Mouse (Mus musculus): ENCODE measurements around the gene Camp. TPM values are rescaled to one million over a fixed set of nuclear protein-coding genes. Genes with fewer than 3 reads are reported as not detected.

The Camp gene
- total and polyA plus RNA-seq, 2 experiments from 2014 or later = 0.89 to 8.4 TPM

DNA sequence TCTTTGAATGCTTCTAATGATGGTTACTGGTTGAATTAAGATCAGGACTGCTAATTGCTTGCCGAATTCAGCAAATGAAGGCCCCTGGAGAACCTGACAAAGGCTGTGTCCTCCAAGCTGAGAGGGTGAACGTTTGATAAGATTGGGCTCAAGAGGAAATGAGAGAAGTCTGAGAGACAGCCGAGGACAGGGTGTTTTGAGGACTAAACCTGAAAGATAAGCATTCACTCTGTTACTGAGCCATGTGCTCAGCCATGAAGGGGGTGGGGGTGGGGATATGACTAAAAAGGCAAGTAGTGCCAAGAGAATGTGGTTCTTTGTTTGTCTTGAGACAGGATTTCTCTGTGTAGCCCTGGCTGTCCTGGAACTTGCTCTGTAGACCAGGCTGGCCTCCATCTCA is 13.7 kb upstream of the Camp start:
- 8% methylated on average over 3 of the region's 3 CpGs for WGBS
- no peaks in the 10 kb centered on the region for H3K36me3 ChIP-seq (replicated peaks; ENCODE audit: control insufficient read depth, insufficient read depth, low read length)

DNA sequence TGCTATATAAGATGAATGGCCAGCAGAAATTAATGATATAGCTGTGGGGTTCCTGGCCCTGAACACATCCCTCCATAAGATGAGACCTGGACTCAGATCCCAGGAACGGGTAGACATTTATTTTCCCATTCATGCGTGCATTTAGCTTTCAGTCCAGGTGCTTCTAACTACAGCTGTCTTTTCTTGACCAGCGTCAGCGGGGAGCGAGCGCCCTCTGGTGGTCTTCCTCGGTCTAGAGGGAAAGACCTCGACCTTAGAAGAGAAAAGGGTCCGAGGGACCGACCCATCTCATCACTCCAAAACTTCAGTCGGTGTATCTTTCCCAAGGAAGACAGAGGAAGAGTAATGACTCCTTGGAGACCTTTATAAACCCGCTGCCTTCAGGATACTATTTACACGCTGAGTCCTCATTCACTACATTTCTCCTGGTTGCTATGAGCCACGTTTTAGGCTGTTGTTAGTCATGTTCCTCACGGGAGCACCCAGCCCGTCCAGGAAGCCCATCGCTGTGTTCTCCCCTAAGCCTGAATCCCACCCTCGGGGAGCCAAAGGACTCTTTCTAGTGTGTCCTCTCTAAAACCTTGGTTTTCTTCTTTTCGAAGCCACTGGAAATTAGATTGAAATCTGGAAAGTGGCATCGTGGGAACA is 13.1 kb upstream of the Camp start:
- peak; percentile 60 for DNase-seq (ENCODE audit: low spot score)
- TF ChIP-seq EP300 (IDR thresholded peaks at IDR 0.05; ENCODE audit: low read depth) = no peak
- TF ChIP-seq CTCF (IDR thresholded peaks at IDR 0.05; ENCODE audit: low read depth) = peak; percentile 89
- H3K4me1 ChIP-seq (ENCODE audit: control insufficient read depth, insufficient read depth) = peaks cover 6% of the 10 kb centered on the region; the same call in 1 of the 2 replicates
- 9% methylated on average over 20 of the region's 20 CpGs for WGBS
- peak overlapping the region; percentile 16; the same call in 1 of the 2 replicates for H3K4me3 ChIP-seq (ENCODE audit: low read depth, low read length)
- H3K9me3 ChIP-seq (replicated peaks; ENCODE audit: control insufficient read depth, low read length) = no peaks in the 10 kb centered on the region
- H3K9ac ChIP-seq (replicated peaks; ENCODE audit: low read depth, low read length) = no peak overlapping the region
- ATAC-seq (ENCODE audit: insufficient read depth, low read depth) = 0 out of 2 replicates have a peak, but pooled peaks have one; percentile 39
- no peak overlapping the region for H3K27ac ChIP-seq (ENCODE audit: low read depth)
- H3K27me3 ChIP-seq (ENCODE audit: control insufficient read depth, insufficient read depth, low read length) = 0 out of 2 replicates have a peak, but pooled peaks cover 7% of the 10 kb centered on the region
- H3K36me3 ChIP-seq (replicated peaks; ENCODE audit: control insufficient read depth, insufficient read depth, low read length) = no peaks in the 10 kb centered on the region
- H3K4me2 ChIP-seq (ENCODE audit: low read depth, low read length) = peak overlapping the region; percentile 49

More for the DNA sequence above, 13.7 kb upstream of the Camp start:
- Histone ChIP-seq H3K9ac (replicated peaks; ENCODE audit: low read depth, low read length) (no peak overlapping the region), H3K9me3 (replicated peaks; ENCODE audit: control insufficient read depth, low read length) (no peaks in the 10 kb centered on the region), H3K27me3 (ENCODE audit: control insufficient read depth, insufficient read depth, low read length) (0 out of 2 replicates have a peak, but pooled peaks cover 7% of the 10 kb centered on the region), H3K27ac (ENCODE audit: low read depth) (no peak overlapping the region), H3K4me3 (ENCODE audit: low read depth, low read length) (0 out of 2 replicates have a peak overlapping the region, but pooled peaks have one; percentile 16), H3K4me2 (ENCODE audit: low read depth, low read length) (peak overlapping the region; percentile 49; the same call in 1 of the 2 replicates), H3K4me1 (ENCODE audit: control insufficient read depth, insufficient read depth) (peaks cover 6% of the 10 kb centered on the region; the same call in 1 of the 2 replicates)
- ATAC-seq (ENCODE audit: insufficient read depth, low read depth) (no peak), DNase-seq (ENCODE audit: low spot score) (no peak)
- TF ChIP-seq CTCF (IDR thresholded peaks at IDR 0.05; ENCODE audit: low read depth) = no peak
- no peak for TF ChIP-seq EP300 (IDR thresholded peaks at IDR 0.05; ENCODE audit: low read depth)

DNA sequence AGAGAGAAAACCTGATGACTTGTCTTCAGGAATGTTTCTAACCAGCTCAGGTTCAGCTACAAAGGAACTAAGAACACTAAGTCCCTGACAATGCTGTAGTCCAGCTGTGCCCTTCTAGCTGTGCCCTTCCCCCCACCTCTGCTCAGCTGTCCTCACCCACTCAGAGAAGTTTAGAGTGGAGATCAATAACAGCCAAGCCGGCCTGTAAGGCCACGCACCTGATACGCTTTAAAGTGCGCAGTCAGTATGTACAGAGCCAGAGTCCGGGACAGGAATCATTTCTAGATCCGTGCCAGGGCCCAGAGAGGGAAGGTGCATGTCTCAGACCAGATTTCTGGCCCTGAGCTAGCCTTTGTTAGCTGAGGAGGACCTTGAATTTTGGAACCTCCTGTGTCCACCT is 6.5 kb upstream of the Camp start:
- 55% methylated on average over 6 of the region's 6 CpGs for WGBS
- DNase-seq (ENCODE audit: low spot score) (no peak), ATAC-seq (ENCODE audit: insufficient read depth, low read depth) (no peak)
- no peak overlapping the region for H3K9ac ChIP-seq (replicated peaks; ENCODE audit: low read depth, low read length)
- H3K9me3 ChIP-seq (replicated peaks; ENCODE audit: control insufficient read depth, low read length) = no peaks in the 10 kb centered on the region
- no peaks in the 10 kb centered on the region for H3K4me1 ChIP-seq (ENCODE audit: control insufficient read depth, insufficient read depth)
- no peak overlapping the region for H3K4me2 ChIP-seq (ENCODE audit: low read depth, low read length)
- no peak overlapping the region for H3K4me3 ChIP-seq (ENCODE audit: low read depth, low read length)
- no peak for TF ChIP-seq CTCF (IDR thresholded peaks at IDR 0.05; ENCODE audit: low read depth)
- TF ChIP-seq EP300 (IDR thresholded peaks at IDR 0.05; ENCODE audit: low read depth) = no peak
- H3K36me3 ChIP-seq (replicated peaks; ENCODE audit: control insufficient read depth, insufficient read depth, low read length) = no peaks in the 10 kb centered on the region
- no peak overlapping the region for H3K27ac ChIP-seq (ENCODE audit: low read depth)
- H3K27me3 ChIP-seq (ENCODE audit: control insufficient read depth, insufficient read depth, low read length) = no peaks in the 10 kb centered on the region

DNA sequence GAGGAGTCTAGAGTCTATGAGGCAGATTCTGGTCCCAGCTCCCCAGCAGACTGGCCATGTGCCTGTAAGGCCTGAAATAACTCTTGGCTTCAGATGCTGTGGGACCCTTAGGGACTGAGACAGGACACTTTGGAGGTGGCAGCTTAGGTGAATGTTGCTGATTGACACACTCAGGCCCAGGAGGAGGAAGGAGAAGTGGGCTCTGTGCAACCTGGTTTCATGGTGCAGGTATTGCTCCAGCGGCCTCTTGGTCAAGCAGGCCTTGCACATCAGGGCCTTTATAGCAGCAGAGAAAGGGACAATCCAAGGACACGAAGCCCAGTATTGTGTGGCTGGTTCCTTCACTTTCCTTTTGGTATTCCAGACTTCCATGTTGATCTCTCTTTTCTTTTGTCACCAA is 4.9 kb upstream of the Camp start:
- no peaks in the 10 kb centered on the region for H3K4me1 ChIP-seq (ENCODE audit: control insufficient read depth, insufficient read depth)
- ATAC-seq (ENCODE audit: insufficient read depth, low read depth) (no peak), DNase-seq (ENCODE audit: low spot score) (no peak)
- no peak overlapping the region for H3K4me3 ChIP-seq (ENCODE audit: low read depth, low read length)
- no peak overlapping the region for H3K4me2 ChIP-seq (ENCODE audit: low read depth, low read length)
- no peaks in the 10 kb centered on the region for H3K27me3 ChIP-seq (ENCODE audit: control insufficient read depth, insufficient read depth, low read length)
- H3K9ac ChIP-seq (replicated peaks; ENCODE audit: low read depth, low read length) = no peak overlapping the region
- H3K27ac ChIP-seq (ENCODE audit: low read depth) = no peak overlapping the region
- no peaks in the 10 kb centered on the region for H3K9me3 ChIP-seq (replicated peaks; ENCODE audit: control insufficient read depth, low read length)
- 84% methylated on average over 2 of the region's 2 CpGs for WGBS
- TF ChIP-seq CTCF (IDR thresholded peaks at IDR 0.05; ENCODE audit: low read depth) (no peak), EP300 (IDR thresholded peaks at IDR 0.05; ENCODE audit: low read depth) (no peak)
- no peaks in the 10 kb centered on the region for H3K36me3 ChIP-seq (replicated peaks; ENCODE audit: control insufficient read depth, insufficient read depth, low read length)

DNA sequence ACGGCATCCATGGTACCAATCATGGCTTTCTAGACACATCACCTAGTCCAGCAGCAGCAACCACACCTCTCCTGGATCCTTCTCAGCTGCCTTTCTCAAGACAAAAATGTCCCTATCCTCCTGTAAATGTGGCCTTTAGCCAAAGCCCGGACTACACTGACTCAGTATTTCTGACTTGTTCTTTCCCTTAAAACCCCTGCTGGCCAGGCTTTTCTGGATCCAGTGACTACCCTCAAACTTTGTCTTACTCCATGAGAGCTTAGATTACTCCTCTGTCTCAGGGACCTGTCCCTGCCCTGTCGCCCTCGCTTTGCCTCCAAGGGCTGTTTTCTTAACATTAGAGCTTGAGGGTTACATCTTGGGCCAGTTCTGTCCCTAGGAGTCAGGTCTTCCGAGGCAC is 682 bp upstream of the Camp start:
- no peak for DNase-seq (ENCODE audit: low spot score)
- H3K27ac ChIP-seq (ENCODE audit: low read depth) = no peak overlapping the region
- TF ChIP-seq CTCF (IDR thresholded peaks at IDR 0.05; ENCODE audit: low read depth) (no peak), EP300 (IDR thresholded peaks at IDR 0.05; ENCODE audit: low read depth) (no peak)
- H3K4me2 ChIP-seq (ENCODE audit: low read depth, low read length) = no peak overlapping the region
- 87% methylated on average over 5 of the region's 5 CpGs for WGBS
- H3K27me3 ChIP-seq (ENCODE audit: control insufficient read depth, insufficient read depth, low read length) = no peaks in the 10 kb centered on the region
- no peaks in the 10 kb centered on the region for H3K4me1 ChIP-seq (ENCODE audit: control insufficient read depth, insufficient read depth)
- H3K9me3 ChIP-seq (replicated peaks; ENCODE audit: control insufficient read depth, low read length) = no peaks in the 10 kb centered on the region
- no peaks in the 10 kb centered on the region for H3K36me3 ChIP-seq (replicated peaks; ENCODE audit: control insufficient read depth, insufficient read depth, low read length)
- no peak for ATAC-seq (ENCODE audit: insufficient read depth, low read depth)
- no peak overlapping the region for H3K9ac ChIP-seq (replicated peaks; ENCODE audit: low read depth, low read length)
- no peak overlapping the region for H3K4me3 ChIP-seq (ENCODE audit: low read depth, low read length)

DNA sequence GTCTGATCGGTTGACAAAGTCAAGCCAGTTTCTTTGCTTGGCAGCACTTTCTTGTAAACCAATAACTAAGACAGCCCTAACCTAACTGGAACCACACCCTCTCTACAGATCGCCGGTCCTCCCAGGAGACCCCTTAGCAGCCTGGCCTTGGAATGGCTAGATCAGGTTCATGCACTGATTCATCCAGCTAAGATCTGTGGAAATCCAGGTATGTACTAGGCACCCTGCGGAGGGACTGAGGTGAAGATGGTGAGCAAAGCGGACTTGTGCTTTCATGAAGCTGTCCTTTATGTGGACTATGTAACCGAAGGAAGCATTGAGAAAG is 16.4 kb downstream of the Camp start:
- Histone ChIP-seq H3K9ac (replicated peaks; ENCODE audit: low read depth, low read length) (peak overlapping the region; percentile 59), H3K27ac (ENCODE audit: low read depth) (no peak overlapping the region), H3K4me1 (ENCODE audit: control insufficient read depth, insufficient read depth) (peaks cover 6% of the 10 kb centered on the region), H3K4me2 (ENCODE audit: low read depth, low read length) (peak overlapping the region; percentile 91), H3K36me3 (replicated peaks; ENCODE audit: control insufficient read depth, insufficient read depth, low read length) (peaks cover 17% of the 10 kb centered on the region; the same call in 1 of the 2 replicates), H3K27me3 (ENCODE audit: control insufficient read depth, insufficient read depth, low read length) (no peaks in the 10 kb centered on the region), H3K4me3 (ENCODE audit: low read depth, low read length) (peak overlapping the region; percentile 63), H3K9me3 (replicated peaks; ENCODE audit: control insufficient read depth, low read length) (no peaks in the 10 kb centered on the region)
- DNase-seq (ENCODE audit: low spot score) (no peak), ATAC-seq (ENCODE audit: insufficient read depth, low read depth) (no peak)
- TF ChIP-seq CTCF (IDR thresholded peaks at IDR 0.05; ENCODE audit: low read depth) (no peak), EP300 (IDR thresholded peaks at IDR 0.05; ENCODE audit: low read depth) (no peak)
- WGBS = 4% methylated on average over 6 of the region's 6 CpGs
